Mouse (Mus musculus): ENCODE measurements around the gene Vmn2r89.
"Not testable (repeated sequence)": the region's sequence is repeated elsewhere in the genome, so short reads cannot be mapped to it uniquely, and the experiment has no call there.

GRCm38 (mm10) chr14:51430138-51430537, 21.5 kb upstream of the Vmn2r89 start:
- TF ChIP-seq CTCF (IDR thresholded peaks at IDR 0.05; ENCODE audit: borderline replicate concordance, control insufficient read depth, extremely low read depth, insufficient read depth, low read length, poor library complexity); POLR2A (IDR thresholded peaks at IDR 0.05; ENCODE audit: control insufficient read depth, extremely low read depth, insufficient read depth, low read length, poor library complexity): not testable (repeated sequence)
